Mouse (Mus musculus) left cerebral cortex, adult 2 months (tissue): Measurements from ENCODE around the gene Kcnj6. TPM values are rescaled to one million over a fixed set of nuclear protein-coding genes. Genes with fewer than 3 reads are reported as not detected.

ENCODE experiments used
- DNase-seq, 2 experiments: peaks; one replicate each; pipeline ENCODE4 v3.0.0; 2021 to 2022; ENCODE audit warnings: low spot score in 2 of 2, mixed read lengths in 1 of 2; ENCODE audit errors: extremely low spot score in 1 of 2
- H3K27ac ChIP-seq: fragments of 200-600 bp; 2 replicates; pipeline ENCODE4 v1.8.1; 2022
- H3K4me3 ChIP-seq: fragments of 200-600 bp; 2 replicates; pipeline ENCODE4 v1.8.1; 2022
- CTCF ChIP-seq: fragments of 200-600 bp; IDR thresholded peaks from 2 replicates; pipeline ENCODE4 v1.8.1; 2022; ENCODE audit warnings: antibody characterized with exemption, mild to moderate bottlenecking, moderate library complexity
- intact Hi-C: fragments of 180-260 bp; cut with DNase I; formaldehyde crosslinking; loops from one replicate; pipeline ENCODE4 v1.15.1; 2025
- total RNA-seq, 2 experiments: library from RNA; stranded (reverse); gene quantifications; 2 replicates each; pipeline ENCODE4 v1.2.3; 2021

The Kcnj6 gene
- total RNA-seq, 2 experiments from 2014 or later, result 93.5 to 98.3 TPM

- peak in 1 of 2 experiments; percentile 57 for DNase-seq
- intact Hi-C loops, result loop anchor here (2.0 kb wide), 1 partner anchor 98 kb away; no protein-coding TSS in a partner anchor
Observed at GRCm38 (mm10) chr16:94980374-94980773, 17.1 kb downstream of the Kcnj6 start.

GRCm38 (mm10) chr16:94979499-94979898 lies 18.0 kb downstream of the Kcnj6 start:
- no peak overlapping the region for H3K4me3 ChIP-seq
- TF ChIP-seq CTCF, result no peak
- intact Hi-C loops, result no loop called here
- DNase-seq, result no peak
- no peak overlapping the region for H3K27ac ChIP-seq

More at GRCm38 (mm10) chr16:94980374-94980773, 17.1 kb downstream of the Kcnj6 start:
- no peak overlapping the region for H3K27ac ChIP-seq
- H3K4me3 ChIP-seq, result no peak overlapping the region
- no peak for TF ChIP-seq CTCF

DNA sequence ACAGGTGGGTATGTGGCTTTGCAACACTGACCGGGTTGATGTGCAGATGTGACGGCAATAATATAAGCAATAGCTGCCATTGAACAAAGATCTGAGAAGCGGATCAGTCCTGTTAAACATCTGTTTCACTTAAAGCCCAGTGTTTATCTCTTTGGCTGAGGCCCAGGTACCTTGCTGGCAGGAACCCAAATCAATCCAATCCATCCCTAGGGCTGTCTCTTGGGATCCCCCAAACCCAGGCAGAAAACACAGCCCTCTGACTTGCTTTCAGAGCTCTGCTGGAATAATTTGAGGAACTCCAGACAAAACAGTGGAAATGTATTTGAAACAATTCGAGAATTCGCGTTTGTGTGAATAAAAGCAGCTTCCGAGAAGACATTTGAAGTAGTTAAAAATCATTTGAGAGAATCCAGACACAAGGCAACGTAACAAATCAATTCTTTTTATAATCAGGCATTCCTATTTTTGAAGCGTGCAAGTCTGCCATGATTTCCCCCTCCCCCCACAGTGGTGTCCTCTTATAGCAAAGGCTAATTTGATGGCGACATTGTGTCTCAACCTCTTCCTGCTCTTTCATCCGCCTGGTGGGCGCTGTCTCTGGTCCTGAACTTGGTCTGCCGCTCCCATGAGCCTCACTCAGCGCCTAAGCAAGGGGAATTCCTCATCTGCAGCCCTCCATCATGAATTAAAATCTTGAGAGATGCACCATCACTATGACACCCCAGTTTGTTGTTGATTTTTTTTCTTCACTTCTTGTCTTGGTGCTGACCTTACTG lies 25.2 kb downstream of the Kcnj6 start:
- TF ChIP-seq CTCF, result no peak
- intact Hi-C loops, result no loop called here
- no peak for DNase-seq
- Histone ChIP-seq H3K27ac (no peak overlapping the region), H3K4me3 (no peak overlapping the region)

DNA sequence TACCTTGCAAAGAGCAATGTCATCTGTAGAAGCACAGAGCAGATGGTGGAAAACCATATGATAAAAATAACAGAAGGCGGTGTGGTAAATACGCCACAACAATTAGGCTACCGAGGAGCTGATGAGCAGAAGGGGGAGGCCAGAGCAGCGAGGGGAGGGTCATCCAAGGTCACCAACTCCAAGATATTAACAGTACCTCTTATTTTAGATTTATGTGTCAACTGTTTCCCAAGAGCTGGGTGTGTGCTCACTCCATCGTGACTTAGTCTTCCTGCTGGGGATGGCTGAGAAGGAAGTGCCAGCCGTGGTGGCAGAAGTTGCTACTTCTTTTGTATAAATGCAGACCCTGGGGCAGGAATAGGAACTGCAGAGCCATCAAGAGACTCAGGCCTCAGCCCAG lies 28.6 kb downstream of the Kcnj6 start:
- no peak overlapping the region for H3K4me3 ChIP-seq
- intact Hi-C loops, result no loop called here
- no peak for DNase-seq
- TF ChIP-seq CTCF, result no peak
- H3K27ac ChIP-seq, result no peak overlapping the region

DNA sequence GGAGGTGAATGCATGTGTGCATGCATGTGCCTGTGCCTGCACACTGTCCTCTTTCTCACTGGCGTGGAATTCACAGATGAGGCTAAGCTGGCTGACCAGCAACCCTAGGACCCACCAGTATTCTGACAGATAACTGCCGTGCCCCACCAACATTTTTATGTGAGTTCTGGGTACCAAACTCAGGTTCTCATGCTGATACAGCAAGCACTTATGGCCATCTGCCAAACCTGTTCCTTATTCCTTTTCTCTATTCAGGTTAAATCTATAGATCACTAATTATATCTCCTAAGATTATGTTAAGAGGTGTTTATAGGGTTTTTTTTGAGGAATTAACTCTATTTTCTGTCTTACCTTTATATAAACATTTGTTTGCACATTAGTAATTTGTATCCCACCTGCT lies 29.0 kb downstream of the Kcnj6 start:
- intact Hi-C loops, result no loop called here
- TF ChIP-seq CTCF, result no peak
- no peak overlapping the region for H3K4me3 ChIP-seq
- DNase-seq, result no peak
- H3K27ac ChIP-seq, result no peak overlapping the region

- no peak for TF ChIP-seq CTCF
- DNase-seq, result no peak
- intact Hi-C loops, result no loop called here
- H3K4me3 ChIP-seq, result no peak overlapping the region
- peak overlapping the region; percentile 63; the same call in 1 of the 2 replicates for H3K27ac ChIP-seq
Observed at GRCm38 (mm10) chr16:94957156-94957828, 40.2 kb downstream of the Kcnj6 start.

DNA sequence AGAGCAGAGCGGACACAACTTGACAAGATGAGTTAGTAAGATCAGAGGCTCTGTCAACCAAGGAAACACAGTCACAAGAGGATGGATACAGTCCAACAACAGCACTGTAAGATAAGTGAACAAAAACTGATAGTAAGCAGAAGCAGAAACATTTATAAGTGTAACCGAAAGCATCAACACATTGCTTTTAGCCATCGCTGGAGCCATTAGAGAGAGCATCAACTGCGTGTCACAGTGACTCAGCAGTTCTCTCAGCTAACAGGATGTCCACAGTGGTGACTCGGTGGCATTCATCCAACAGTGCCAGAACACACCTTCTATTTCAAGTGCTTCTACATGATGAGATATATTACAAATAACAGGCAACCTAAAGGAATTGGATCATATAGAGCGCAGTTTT lies 41.1 kb downstream of the Kcnj6 start:
- no peak for TF ChIP-seq CTCF
- H3K27ac ChIP-seq, result no peak overlapping the region
- intact Hi-C loops, result no loop called here
- no peak overlapping the region for H3K4me3 ChIP-seq
- no peak for DNase-seq

GRCm38 (mm10) chr16:94953294-94953693 lies 44.2 kb downstream of the Kcnj6 start:
- no peak for DNase-seq
- Histone ChIP-seq H3K27ac (no peak overlapping the region), H3K4me3 (no peak overlapping the region)
- intact Hi-C loops, result no loop called here
- TF ChIP-seq CTCF, result no peak; the same call in none of the 2 replicates

- Histone ChIP-seq H3K4me3 (no peak overlapping the region), H3K27ac (no peak overlapping the region)
- DNase-seq, result no peak
- no peak for TF ChIP-seq CTCF
- intact Hi-C loops, result no loop called here
Observed at GRCm38 (mm10) chr16:94949172-94949571, 48.3 kb downstream of the Kcnj6 start.

DNA sequence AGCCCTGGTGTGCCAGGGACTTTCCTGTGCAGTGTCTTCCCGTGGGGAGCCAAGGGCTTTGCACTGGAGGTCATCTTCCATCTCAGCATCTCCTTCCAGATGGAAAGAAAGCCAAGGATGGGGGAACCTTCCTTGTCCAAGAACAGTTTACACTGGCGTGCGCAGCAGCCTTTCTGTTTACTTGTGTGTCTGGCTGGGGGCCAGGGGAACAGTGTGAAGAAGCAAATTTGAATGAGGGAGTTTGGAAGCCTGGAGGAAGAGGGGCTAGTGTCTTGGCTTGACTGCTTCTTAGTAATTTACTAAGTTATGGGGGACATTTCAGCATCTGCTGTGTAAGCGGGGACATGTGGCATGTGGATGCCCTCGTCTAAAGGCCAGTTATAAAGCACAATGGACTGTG lies 50.7 kb downstream of the Kcnj6 start:
- DNase-seq, result no peak
- Histone ChIP-seq H3K4me3 (no peak overlapping the region), H3K27ac (no peak overlapping the region)
- intact Hi-C loops, result no loop called here
- no peak for TF ChIP-seq CTCF

- Histone ChIP-seq H3K4me3 (no peak overlapping the region), H3K27ac (peak overlapping the region; percentile 79)
- DNase-seq, result peak in 1 of 2 experiments; percentile 67
- intact Hi-C loops, result loop anchor here (2.0 kb wide), 3 partner anchors 26 to 62 kb away; no protein-coding TSS in a partner anchor
- TF ChIP-seq CTCF, result no peak
Observed at GRCm38 (mm10) chr16:94932702-94933101, 64.8 kb downstream of the Kcnj6 start.
